Comparison of ENCODE assay signal across 25 mouse cellular contexts in genomic region chr14:57276481-57277012, GRCm38 (mm10).
DNase-seq lines count a peak whose midpoint lies in the region; ATAC-seq lines count a peak whose summit lies in the region.
"Had no signal": no experiment of that assay in that cellular context is flagged by ENCODE, and none has a peak within 500 bp of the region (broad histone marks: within the 10 kb centered on the region; RNA-seq: fewer than 3 reads in every experiment).

No protein-coding gene starts in this region.

- no peak for ATAC-seq in midbrain, embryonic 11.5 days (ENCODE audit: low FRiP score)
- no peak for ATAC-seq in midbrain, embryonic 13.5 days
- peak; percentile 79; the same call in 1 of the 2 replicates for ATAC-seq in intestine, embryonic 15.5 days
- 0 out of 2 replicates have a peak, but pooled peaks have one; percentile 18 for ATAC-seq in stomach, embryonic 15.5 days (ENCODE audit: insufficient read depth, low FRiP score, low read depth)
- ATAC-seq in forebrain, embryonic 11.5 days (replicated peaks; ENCODE audit: low FRiP score): no peak
- ATAC-seq: activated CD4-positive, CD25-positive, alpha-beta regulatory T cell, adult 4 months; forebrain, embryonic 14.5 days; forebrain, postnatal 0 days; hindbrain, embryonic 16.5 days had no signal

- no peak overlapping the region for H3K4me2 ChIP-seq in midbrain, embryonic 11.5 days
- no peak overlapping the region for H3K4me2 ChIP-seq in midbrain, embryonic 13.5 days (replicated peaks)
- no peak overlapping the region for H3K4me2 ChIP-seq in intestine, embryonic 15.5 days (replicated peaks)
- H3K4me2 ChIP-seq in stomach, embryonic 15.5 days: no peak overlapping the region
- H3K4me2 ChIP-seq in forebrain, embryonic 11.5 days (ENCODE audit: low read depth, low read length, severe bottlenecking): no peak overlapping the region
- H3K4me2 ChIP-seq: heart, embryonic 13.5 days; hindbrain, embryonic 13.5 days had no signal

- no peaks in the 10 kb centered on the region for H3K9me3 ChIP-seq in midbrain, embryonic 11.5 days (ENCODE audit: control insufficient read depth, low read length)
- H3K9me3 ChIP-seq in midbrain, embryonic 13.5 days: no peaks in the 10 kb centered on the region
- H3K9me3 ChIP-seq in intestine, embryonic 15.5 days: no peaks in the 10 kb centered on the region
- H3K9me3 ChIP-seq in stomach, embryonic 15.5 days: no peaks in the 10 kb centered on the region
- H3K9me3 ChIP-seq in forebrain, embryonic 11.5 days (ENCODE audit: control insufficient read depth, low read length): no peaks in the 10 kb centered on the region
- H3K9me3 ChIP-seq: forebrain, embryonic 10.5 days; heart, embryonic 13.5 days; hindbrain, embryonic 13.5 days had no signal

- no peaks in the 10 kb centered on the region for H3K4me1 ChIP-seq in midbrain, embryonic 11.5 days (ENCODE audit: control insufficient read depth, insufficient read depth, low read length)
- H3K4me1 ChIP-seq in midbrain, embryonic 13.5 days (replicated peaks): peaks cover under 1% of the 10 kb centered on the region; the same call in 1 of the 2 replicates
- no peaks in the 10 kb centered on the region for H3K4me1 ChIP-seq in intestine, embryonic 15.5 days (replicated peaks)
- H3K4me1 ChIP-seq in stomach, embryonic 15.5 days: no peaks in the 10 kb centered on the region
- no peaks in the 10 kb centered on the region for H3K4me1 ChIP-seq in forebrain, embryonic 11.5 days (replicated peaks; ENCODE audit: control insufficient read depth, insufficient read depth, low read length)
- H3K4me1 ChIP-seq: hindbrain, embryonic 13.5 days had no signal

- no peak overlapping the region for H3K9ac ChIP-seq in midbrain, embryonic 11.5 days (ENCODE audit: low read length)
- H3K9ac ChIP-seq in midbrain, embryonic 13.5 days (replicated peaks): no peak overlapping the region
- no peak overlapping the region for H3K9ac ChIP-seq in intestine, embryonic 15.5 days
- no peak overlapping the region for H3K9ac ChIP-seq in stomach, embryonic 15.5 days
- H3K9ac ChIP-seq in forebrain, embryonic 11.5 days (ENCODE audit: low read length): no peak overlapping the region
- H3K9ac ChIP-seq: forebrain, postnatal 0 days; heart, embryonic 13.5 days; hindbrain, embryonic 13.5 days had no signal

- H3K36me3 ChIP-seq in midbrain, embryonic 11.5 days (ENCODE audit: control insufficient read depth, insufficient read depth, low read length): no peaks in the 10 kb centered on the region
- H3K36me3 ChIP-seq in midbrain, embryonic 13.5 days: no peaks in the 10 kb centered on the region
- H3K36me3 ChIP-seq in intestine, embryonic 15.5 days: no peaks in the 10 kb centered on the region
- no peaks in the 10 kb centered on the region for H3K36me3 ChIP-seq in stomach, embryonic 15.5 days
- H3K36me3 ChIP-seq in forebrain, embryonic 11.5 days (ENCODE audit: control insufficient read depth, insufficient read depth, low read length): no peaks in the 10 kb centered on the region
- H3K36me3 ChIP-seq: forebrain, embryonic 10.5 days; heart, embryonic 13.5 days; hindbrain, embryonic 13.5 days had no signal

- H3K27ac ChIP-seq in midbrain, embryonic 11.5 days (ENCODE audit: low read depth, low read length): no peak overlapping the region
- no peak overlapping the region for H3K27ac ChIP-seq in midbrain, embryonic 13.5 days
- no peak overlapping the region for H3K27ac ChIP-seq in intestine, embryonic 15.5 days
- no peak overlapping the region for H3K27ac ChIP-seq in stomach, embryonic 15.5 days
- H3K27ac ChIP-seq in forebrain, embryonic 11.5 days (ENCODE audit: low read depth, low read length): no peak overlapping the region
- H3K27ac ChIP-seq: forebrain, embryonic 10.5 days; gastrocnemius, adult 2 months; heart, embryonic 13.5 days; hindbrain, embryonic 13.5 days had no signal

- H3K27me3 ChIP-seq in midbrain, embryonic 11.5 days (ENCODE audit: control insufficient read depth, insufficient read depth, low read length): no peaks in the 10 kb centered on the region
- H3K27me3 ChIP-seq in midbrain, embryonic 13.5 days: no peaks in the 10 kb centered on the region
- H3K27me3 ChIP-seq in intestine, embryonic 15.5 days (replicated peaks): no peaks in the 10 kb centered on the region
- H3K27me3 ChIP-seq in stomach, embryonic 15.5 days (replicated peaks): no peaks in the 10 kb centered on the region
- H3K27me3 ChIP-seq in forebrain, embryonic 11.5 days (ENCODE audit: control insufficient read depth, insufficient read depth, low read length): no peaks in the 10 kb centered on the region
- H3K27me3 ChIP-seq: heart, embryonic 13.5 days; hindbrain, embryonic 13.5 days had no signal

- WGBS in midbrain, embryonic 11.5 days: 90% methylated on average over 7 of the region's 7 CpGs
- WGBS in midbrain, embryonic 13.5 days: 89% methylated on average over 7 of the region's 7 CpGs
- 60% methylated on average over 7 of the region's 7 CpGs for WGBS in intestine, embryonic 15.5 days
- 68% methylated on average over 7 of the region's 7 CpGs for WGBS in stomach, embryonic 15.5 days
- WGBS in forebrain, embryonic 11.5 days: 84% methylated on average over 7 of the region's 7 CpGs

- H3K4me3 ChIP-seq in midbrain, embryonic 11.5 days (ENCODE audit: low read depth, low read length): no peak overlapping the region
- no peak overlapping the region for H3K4me3 ChIP-seq in midbrain, embryonic 13.5 days (replicated peaks)
- H3K4me3 ChIP-seq in intestine, embryonic 15.5 days (replicated peaks): no peak overlapping the region
- H3K4me3 ChIP-seq in stomach, embryonic 15.5 days (replicated peaks): no peak overlapping the region
- no peak overlapping the region for H3K4me3 ChIP-seq in forebrain, embryonic 11.5 days (ENCODE audit: low read depth, low read length)
- H3K4me3 ChIP-seq: forebrain, embryonic 10.5 days; gastrocnemius, adult 2 months; heart, embryonic 13.5 days; hindbrain, embryonic 13.5 days had no signal

- peak; percentile 19 for DNase-seq in midbrain, embryonic 11.5 days (ENCODE audit: low spot score, missing footprints)
- no peak for DNase-seq in layer of hippocampus, adult 8-10 months (ENCODE audit: low spot score in 2 of 2)
- no peak for DNase-seq in forebrain, embryonic 11.5 days (ENCODE audit: low spot score)
- no peak for DNase-seq in embryo, embryonic 10.5 days (ENCODE audit: low spot score)
- DNase-seq: adrenal gland, postnatal 10 days; cerebellum, adult 11 months; cerebellum, adult 8-10 months; cerebellum, postnatal 10 days; cerebellum, postnatal 36 days; forebrain, postnatal 0 days; gastrocnemius, adult 2 months; gastrocnemius, postnatal 14 days; heart, adult 18-20 months; heart, postnatal 14 days; heart, postnatal 4 days; kidney, adult 18-20 months had no signal

Comparison
In these comparisons a context has a peak if more than half of its experiments do, and no peak if none do; other contexts are left out.
1. ATAC-seq: peak in intestine, embryonic 15.5 days (single experiment) and stomach, embryonic 15.5 days (single experiment); none in midbrain, embryonic 11.5 days (single experiment), midbrain, embryonic 13.5 days (single experiment) and forebrain, embryonic 11.5 days (single experiment).